Mouse (Mus musculus): ENCODE data around the gene Zdhhc13. TPM values are rescaled to one million over a fixed set of nuclear protein-coding genes. Genes with fewer than 3 reads are reported as not detected.

Gene Zdhhc13
- polyA plus RNA-seq, 1 experiment from 2014 or later = 36.2 TPM

GRCm38 (mm10) chr7:48810652-48811051 is 21.8 kb downstream of the Zdhhc13 start:
- Histone ChIP-seq H3K9me3 (ENCODE audit: low read depth, low read length) (no peaks in the 10 kb centered on the region), H3K4me2 (no peak overlapping the region), H3K27ac (ENCODE audit: low read depth) (no peak overlapping the region), H3K27me3 (ENCODE audit: insufficient read depth, low read length) (no peaks in the 10 kb centered on the region), H3K36me3 (ENCODE audit: insufficient read depth) (peaks cover 45% of the 10 kb centered on the region), H3K4me3 (ENCODE audit: low read depth, low read length) (no peak overlapping the region), H3K9ac (no peak overlapping the region), H3K4me1 (ENCODE audit: insufficient read depth) (no peaks in the 10 kb centered on the region)
- 93% methylated on average over 1 of the region's 1 CpGs for WGBS
- ATAC-seq (ENCODE audit: insufficient read depth) = no peak
- no peak for DNase-seq
- no peak for TF ChIP-seq CTCF (IDR thresholded peaks at IDR 0.05; ENCODE audit: low read depth)

GRCm38 (mm10) chr7:48812358-48812757 is 23.6 kb downstream of the Zdhhc13 start:
- Histone ChIP-seq H3K4me1 (ENCODE audit: insufficient read depth) (no peaks in the 10 kb centered on the region), H3K36me3 (ENCODE audit: insufficient read depth) (peaks cover 48% of the 10 kb centered on the region), H3K27ac (ENCODE audit: low read depth) (no peak overlapping the region), H3K4me2 (no peak overlapping the region), H3K27me3 (ENCODE audit: insufficient read depth, low read length) (no peaks in the 10 kb centered on the region), H3K9me3 (ENCODE audit: low read depth, low read length) (no peaks in the 10 kb centered on the region), H3K9ac (no peak overlapping the region), H3K4me3 (ENCODE audit: low read depth, low read length) (no peak overlapping the region)
- DNase-seq = peak; percentile 58
- peak; percentile 79 for ATAC-seq (ENCODE audit: insufficient read depth)
- TF ChIP-seq CTCF (IDR thresholded peaks at IDR 0.05; ENCODE audit: low read depth) = peak; percentile 54

- Histone ChIP-seq H3K4me1 (ENCODE audit: insufficient read depth) (no peaks in the 10 kb centered on the region), H3K9ac (no peak overlapping the region), H3K27me3 (ENCODE audit: insufficient read depth, low read length) (no peaks in the 10 kb centered on the region), H3K9me3 (ENCODE audit: low read depth, low read length) (no peaks in the 10 kb centered on the region), H3K27ac (ENCODE audit: low read depth) (no peak overlapping the region), H3K36me3 (ENCODE audit: insufficient read depth) (peaks cover 47% of the 10 kb centered on the region), H3K4me2 (no peak overlapping the region), H3K4me3 (ENCODE audit: low read depth, low read length) (no peak overlapping the region)
- DNase-seq = no peak
- 79% methylated on average over 1 of the region's 1 CpGs for WGBS
- no peak for TF ChIP-seq CTCF (IDR thresholded peaks at IDR 0.05; ENCODE audit: low read depth)
- ATAC-seq (ENCODE audit: insufficient read depth) = no peak
Observed at GRCm38 (mm10) chr7:48813594-48813993, 24.8 kb downstream of the Zdhhc13 start.

- peaks cover 87% of the 10 kb centered on the region for H3K36me3 ChIP-seq (ENCODE audit: insufficient read depth)
- 91% methylated on average over 5 of the region's 5 CpGs for WGBS
- H3K4me2 ChIP-seq = no peak overlapping the region
- DNase-seq (no peak), ATAC-seq (ENCODE audit: insufficient read depth) (no peak)
- H3K27me3 ChIP-seq (ENCODE audit: insufficient read depth, low read length) = no peaks in the 10 kb centered on the region
- H3K9ac ChIP-seq = no peak overlapping the region
- H3K4me3 ChIP-seq (ENCODE audit: low read depth, low read length) = no peak overlapping the region
- no peak for TF ChIP-seq CTCF (IDR thresholded peaks at IDR 0.05; ENCODE audit: low read depth)
- no peaks in the 10 kb centered on the region for H3K9me3 ChIP-seq (ENCODE audit: low read depth, low read length)
- no peak overlapping the region for H3K27ac ChIP-seq (ENCODE audit: low read depth)
- H3K4me1 ChIP-seq (ENCODE audit: insufficient read depth) = no peaks in the 10 kb centered on the region
Observed at GRCm38 (mm10) chr7:48821654-48822053, 32.9 kb downstream of the Zdhhc13 start.

DNA sequence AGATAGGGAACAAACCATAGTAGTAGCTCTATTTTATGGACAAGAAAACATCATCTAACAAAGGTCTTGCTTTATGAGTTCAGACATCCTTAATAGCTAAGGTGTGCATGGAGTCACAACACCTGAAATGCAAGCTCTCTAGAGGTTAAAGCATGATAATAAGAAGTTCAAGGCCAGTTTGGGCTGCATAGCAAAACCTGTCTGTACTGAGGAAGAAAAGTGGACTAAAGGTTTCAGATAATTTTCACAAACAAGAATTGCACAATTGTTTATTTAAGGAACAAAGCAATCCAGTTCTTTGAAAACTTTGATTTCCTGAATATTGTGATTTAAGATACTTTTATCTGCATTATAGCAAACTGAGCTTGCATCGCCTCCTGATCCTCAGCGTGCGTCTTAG is 34.8 kb downstream of the Zdhhc13 start:
- WGBS = 83% methylated on average over 3 of the region's 3 CpGs
- Histone ChIP-seq H3K9me3 (ENCODE audit: low read depth, low read length) (no peaks in the 10 kb centered on the region), H3K9ac (no peak overlapping the region), H3K27ac (ENCODE audit: low read depth) (no peak overlapping the region), H3K36me3 (ENCODE audit: insufficient read depth) (peaks cover 84% of the 10 kb centered on the region), H3K4me2 (no peak overlapping the region), H3K4me1 (ENCODE audit: insufficient read depth) (no peaks in the 10 kb centered on the region), H3K4me3 (ENCODE audit: low read depth, low read length) (no peak overlapping the region), H3K27me3 (ENCODE audit: insufficient read depth, low read length) (no peaks in the 10 kb centered on the region)
- no peak for DNase-seq
- no peak for ATAC-seq (ENCODE audit: insufficient read depth)
- TF ChIP-seq CTCF (IDR thresholded peaks at IDR 0.05; ENCODE audit: low read depth) = no peak

- Histone ChIP-seq H3K27me3 (ENCODE audit: insufficient read depth, low read length) (no peaks in the 10 kb centered on the region), H3K9me3 (ENCODE audit: low read depth, low read length) (no peaks in the 10 kb centered on the region)
- ATAC-seq (ENCODE audit: insufficient read depth) = no peak
Observed at GRCm38 (mm10) chr7:48824671-48825070, 35.9 kb downstream of the Zdhhc13 start.

GRCm38 (mm10) chr7:48825170-48825569 is 36.4 kb downstream of the Zdhhc13 start:
- Histone ChIP-seq H3K27me3 (ENCODE audit: insufficient read depth, low read length) (no peaks in the 10 kb centered on the region), H3K27ac (ENCODE audit: low read depth) (no peak overlapping the region), H3K4me3 (ENCODE audit: low read depth, low read length) (no peak overlapping the region), H3K9ac (no peak overlapping the region), H3K9me3 (ENCODE audit: low read depth, low read length) (no peaks in the 10 kb centered on the region), H3K36me3 (ENCODE audit: insufficient read depth) (peaks cover 71% of the 10 kb centered on the region), H3K4me2 (no peak overlapping the region), H3K4me1 (ENCODE audit: insufficient read depth) (peaks cover 9% of the 10 kb centered on the region; the same call in 1 of the 2 replicates)
- no peak for TF ChIP-seq CTCF (IDR thresholded peaks at IDR 0.05; ENCODE audit: low read depth)
- WGBS = 58% methylated on average over 6 of the region's 6 CpGs
- DNase-seq = peak; percentile 11
- ATAC-seq (ENCODE audit: insufficient read depth) = no peak

More at GRCm38 (mm10) chr7:48824671-48825070, 35.9 kb downstream of the Zdhhc13 start:
- Histone ChIP-seq H3K4me2 (no peak overlapping the region), H3K9ac (no peak overlapping the region), H3K36me3 (ENCODE audit: insufficient read depth) (peaks cover 74% of the 10 kb centered on the region), H3K27ac (ENCODE audit: low read depth) (no peak overlapping the region), H3K4me3 (ENCODE audit: low read depth, low read length) (no peak overlapping the region), H3K4me1 (ENCODE audit: insufficient read depth) (peaks cover 6% of the 10 kb centered on the region; the same call in 1 of the 2 replicates)
- 54% methylated on average over 1 of the region's 1 CpGs for WGBS
- no peak for DNase-seq
- no peak for TF ChIP-seq CTCF (IDR thresholded peaks at IDR 0.05; ENCODE audit: low read depth)
